Mouse (Mus musculus) cerebellum, postnatal 36 days (tissue): ENCODE measurements around the gene Sphkap.
A peak's percentile ranks its signal among the peaks of the same experiment; 100 is the strongest.

Experiments
- DNase-seq, 2 experiments: peaks; one replicate each; pipeline ENCODE4 v3.0.0; 2021 to 2022; ENCODE audit warnings: mixed read lengths in 2 of 2

Gene Sphkap

DNA sequence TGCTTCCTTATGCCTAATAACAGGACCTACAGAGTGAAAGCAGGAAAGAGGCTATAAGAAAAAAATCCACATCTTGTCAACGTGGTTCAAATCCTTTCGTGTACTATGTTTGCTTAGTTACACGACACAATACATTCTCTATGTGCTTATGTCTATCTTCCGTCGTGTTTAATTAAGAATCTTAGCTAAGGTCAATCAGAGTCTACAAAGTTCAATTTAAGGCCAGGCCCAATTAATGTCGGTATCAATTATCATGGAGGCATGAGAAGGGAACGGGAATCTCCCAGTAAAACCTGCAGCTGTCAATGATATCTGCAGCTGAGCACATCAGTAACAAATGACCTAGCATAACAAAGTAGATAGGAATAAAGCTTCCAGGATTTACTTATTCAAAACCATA, 122.1 kb downstream of the Sphkap start:
- DNase-seq, result no peak

DNA sequence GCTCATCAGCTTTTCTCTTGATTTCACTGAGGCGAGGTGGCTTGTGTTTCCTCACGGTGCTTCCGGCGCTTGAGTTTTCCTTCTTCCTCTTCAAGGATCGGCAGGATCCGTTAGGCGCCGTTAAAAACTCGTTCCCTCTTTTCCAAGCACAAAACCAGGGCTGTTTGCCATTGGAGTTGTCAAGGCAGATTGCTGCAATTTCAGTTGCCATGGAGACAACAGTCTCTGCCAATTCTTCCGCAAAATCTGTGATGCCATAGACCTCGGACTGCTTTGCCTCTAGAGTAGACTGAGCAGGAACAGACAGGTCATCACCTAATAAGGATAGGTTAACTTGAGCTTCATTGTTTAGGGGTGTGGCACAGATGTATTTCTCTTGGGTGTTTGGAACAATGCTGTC, 131.0 kb downstream of the Sphkap start:
- DNase-seq, result peak; percentile 77 to 82

GRCm38 (mm10) chr1:83276637-83277036, 131.4 kb downstream of the Sphkap start:
- no peak for DNase-seq

- no peak for DNase-seq
Observed at GRCm38 (mm10) chr1:83251746-83252145, 156.3 kb downstream of the Sphkap start.

GRCm38 (mm10) chr1:83248235-83248746, 159.7 kb downstream of the Sphkap start:
- DNase-seq, result peak; percentile 82 to 92

GRCm38 (mm10) chr1:83227946-83228345, 180.1 kb downstream of the Sphkap start:
- DNase-seq, result no peak

DNA sequence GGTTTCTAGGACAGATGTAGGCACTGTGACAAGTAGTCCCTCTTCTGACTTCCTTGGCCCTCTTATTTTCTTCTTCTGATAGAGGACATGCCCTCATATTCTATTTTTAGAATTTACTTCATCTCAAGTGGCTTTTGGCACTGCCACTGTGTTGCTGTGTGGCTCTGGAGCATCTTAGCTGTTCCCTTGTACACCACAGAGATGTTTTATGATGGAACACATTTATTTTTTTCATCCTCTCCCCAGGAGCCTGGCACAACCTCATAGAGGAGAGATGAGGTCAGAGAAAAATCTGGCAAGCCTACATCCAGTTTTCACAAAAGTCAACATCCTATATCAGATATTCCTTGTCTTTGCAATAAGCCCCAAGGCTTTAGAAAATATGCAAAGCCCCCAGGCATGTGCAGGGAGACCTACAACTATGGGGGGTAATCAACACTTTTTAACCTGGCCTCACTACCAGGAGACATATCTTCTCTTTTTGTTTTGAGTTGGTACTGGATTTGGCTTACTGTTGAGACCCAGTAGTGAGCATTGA, 183.5 kb downstream of the Sphkap start:
- peak; percentile 61 to 77 for DNase-seq

DNA sequence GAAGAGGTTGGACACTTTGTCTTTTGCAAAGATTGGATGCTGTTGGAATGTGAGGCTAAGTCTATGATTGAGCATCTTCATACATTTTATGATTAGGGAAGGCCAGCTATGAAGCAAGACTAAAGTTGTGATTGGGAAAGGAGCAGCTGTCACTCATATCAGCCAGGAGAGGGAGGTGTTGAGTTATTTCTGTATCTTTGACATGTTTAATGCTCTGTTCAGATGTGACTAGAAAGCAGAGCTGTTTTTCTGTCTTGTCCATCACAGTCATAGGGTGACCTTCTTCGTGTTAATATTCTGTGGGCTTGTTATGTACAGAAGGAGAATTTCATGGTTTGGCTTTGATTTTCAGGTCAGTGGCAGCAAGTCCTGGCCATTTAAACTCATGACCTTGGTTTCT, 184.9 kb downstream of the Sphkap start:
- DNase-seq, result peak in 1 of 2 experiments; percentile 16

DNA sequence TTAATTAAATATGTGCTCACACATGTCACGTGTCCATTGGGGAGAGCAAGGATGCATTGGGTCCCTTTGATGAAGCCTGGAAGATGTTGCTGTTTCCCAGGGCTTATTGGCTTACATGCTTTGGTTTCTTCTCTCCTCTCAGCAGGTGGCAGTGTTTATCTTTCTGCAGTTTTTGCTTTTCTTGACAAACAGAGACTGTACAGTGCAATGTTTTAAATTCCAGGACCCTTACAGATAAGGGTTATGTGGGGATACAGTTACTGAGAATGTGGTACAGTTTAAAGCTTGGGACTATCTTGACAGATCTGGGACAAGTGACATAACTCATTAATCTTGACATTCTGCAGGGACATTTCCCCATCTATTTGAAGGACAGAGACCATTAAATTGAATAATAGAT, 189.7 kb downstream of the Sphkap start:
- no peak for DNase-seq

DNA sequence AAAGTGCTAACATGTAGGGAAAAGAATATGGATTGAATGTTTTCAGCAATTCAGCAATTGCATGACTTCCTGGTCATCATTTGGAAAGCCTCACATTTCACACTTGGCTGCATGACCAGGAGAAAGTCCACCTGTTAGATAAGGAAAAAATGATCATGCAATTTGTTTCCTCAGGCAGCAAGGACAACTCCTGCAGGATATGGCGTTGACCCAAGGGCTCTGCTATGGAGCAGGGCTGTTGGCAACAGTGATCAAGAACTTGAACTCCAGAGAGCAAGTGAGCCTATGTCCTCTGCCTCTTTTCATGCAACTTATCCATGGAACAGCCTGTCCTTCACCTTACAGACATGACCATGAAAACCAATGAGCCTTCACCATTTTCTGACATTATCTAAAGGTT, 198.0 kb downstream of the Sphkap start:
- peak; percentile 27 to 36 for DNase-seq
